Mouse (Mus musculus): ENCODE measurements at regions not wholly inside any gene's neighbourhood (a gene's known extent, or its start where the extent isn't known, plus 50 kb on each side); places are given as distances from the start of the nearest gene placed in this dataset.

DNA sequence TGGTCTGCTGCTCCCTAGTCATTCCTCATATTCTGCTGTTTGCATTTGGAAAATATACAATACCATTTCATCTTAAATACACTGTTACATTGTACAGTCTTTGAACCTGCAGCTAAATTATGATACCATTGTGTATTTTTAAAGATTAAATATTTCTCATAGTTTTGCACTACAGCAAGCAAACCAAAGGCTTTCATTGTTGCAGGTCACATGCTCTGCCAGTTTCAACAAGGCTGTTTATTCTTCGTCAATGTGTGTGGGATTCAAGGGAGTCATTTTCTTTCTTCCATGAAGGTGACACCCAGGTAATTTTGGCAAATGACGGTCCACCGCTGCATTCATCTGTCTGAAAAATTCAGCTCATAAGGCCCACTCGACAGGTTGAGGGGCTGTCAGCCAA lies 200.9 kb upstream of the Lrig1 start:
- DNase-seq (ENCODE audit: low spot score in 2 of 2): no peak

- no peak for DNase-seq (ENCODE audit: low spot score in 2 of 2)
These were observed 198.9 kb upstream of the Lrig1 start for GRCm38 (mm10) chr6:94898881-94899280.

GRCm38 (mm10) chr6:94890165-94890564 lies 190.2 kb upstream of the Lrig1 start:
- DNase-seq (ENCODE audit: low spot score in 2 of 2): no peak

GRCm38 (mm10) chr6:94889271-94889670 lies 189.3 kb upstream of the Lrig1 start:
- DNase-seq (ENCODE audit: low spot score in 2 of 2): no peak

- DNase-seq (ENCODE audit: low spot score in 2 of 2): no peak
These were observed 181.2 kb upstream of the Lrig1 start for GRCm38 (mm10) chr6:94881139-94881538.

DNA sequence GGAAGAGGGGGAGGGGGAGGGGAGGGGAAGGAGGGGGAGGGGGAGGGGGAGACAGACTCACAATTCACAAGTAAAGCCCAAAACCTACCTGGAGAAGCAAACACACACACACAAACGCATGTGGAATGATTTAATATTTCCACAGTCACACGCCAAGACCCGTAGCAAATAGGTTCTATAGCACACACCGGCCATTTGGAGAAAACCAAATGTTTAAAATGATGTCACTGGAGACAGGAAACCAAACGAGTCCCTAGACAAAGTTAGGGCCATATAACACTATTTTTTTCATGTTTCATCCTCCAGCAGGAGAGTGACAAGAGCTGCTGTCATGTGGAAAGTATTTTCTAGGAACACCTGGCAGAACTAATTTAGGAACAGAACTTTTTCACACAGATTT lies 175.9 kb upstream of the Lrig1 start:
- DNase-seq (ENCODE audit: low spot score in 2 of 2): no peak

- no peak for DNase-seq (ENCODE audit: low spot score in 2 of 2)
These were observed 175.1 kb upstream of the Lrig1 start for GRCm38 (mm10) chr6:94875065-94875464.

GRCm38 (mm10) chr6:94874415-94874814 lies 174.5 kb upstream of the Lrig1 start:
- no peak for DNase-seq (ENCODE audit: low spot score in 2 of 2)

DNA sequence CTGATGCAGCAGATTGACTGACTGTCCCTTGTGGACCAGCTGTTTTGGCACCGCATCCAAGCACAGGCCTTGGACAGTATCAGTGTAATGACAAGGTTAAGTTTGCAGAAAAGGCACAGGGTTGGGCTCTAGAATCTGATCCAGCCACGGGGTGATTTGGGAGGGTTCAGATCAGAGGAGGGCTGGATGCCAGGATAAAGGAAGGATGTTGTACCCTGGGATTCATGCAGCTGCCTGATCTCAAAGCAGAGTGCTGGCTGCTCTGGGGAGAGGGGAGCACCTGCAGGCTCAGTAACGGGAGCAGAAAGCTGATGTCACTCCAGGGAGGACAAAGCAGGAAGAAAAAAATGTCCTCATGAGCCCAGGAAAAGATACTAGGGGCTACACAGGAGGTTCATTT lies 168.0 kb upstream of the Lrig1 start:
- no peak for DNase-seq (ENCODE audit: low spot score in 2 of 2)

DNA sequence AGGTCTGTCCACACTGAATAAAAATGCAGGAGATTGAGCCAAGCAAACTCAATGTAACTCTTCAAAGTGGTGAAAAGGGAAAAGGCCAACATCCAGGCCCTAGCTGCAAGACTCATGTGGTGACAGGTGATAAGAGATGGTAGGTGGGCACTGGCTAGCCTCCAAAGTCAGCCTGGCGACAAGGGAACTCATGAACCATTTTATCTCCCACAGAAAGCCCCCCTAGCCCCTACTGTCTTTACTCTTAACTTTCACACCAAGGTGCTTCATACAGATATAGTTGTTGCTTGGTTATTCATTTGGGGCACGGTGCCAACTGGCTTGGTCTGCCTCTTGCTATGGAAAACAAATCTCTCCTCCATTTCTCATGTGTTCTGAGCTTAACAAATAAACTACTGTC lies 165.5 kb upstream of the Lrig1 start:
- DNase-seq (ENCODE audit: low spot score in 2 of 2): no peak

DNA sequence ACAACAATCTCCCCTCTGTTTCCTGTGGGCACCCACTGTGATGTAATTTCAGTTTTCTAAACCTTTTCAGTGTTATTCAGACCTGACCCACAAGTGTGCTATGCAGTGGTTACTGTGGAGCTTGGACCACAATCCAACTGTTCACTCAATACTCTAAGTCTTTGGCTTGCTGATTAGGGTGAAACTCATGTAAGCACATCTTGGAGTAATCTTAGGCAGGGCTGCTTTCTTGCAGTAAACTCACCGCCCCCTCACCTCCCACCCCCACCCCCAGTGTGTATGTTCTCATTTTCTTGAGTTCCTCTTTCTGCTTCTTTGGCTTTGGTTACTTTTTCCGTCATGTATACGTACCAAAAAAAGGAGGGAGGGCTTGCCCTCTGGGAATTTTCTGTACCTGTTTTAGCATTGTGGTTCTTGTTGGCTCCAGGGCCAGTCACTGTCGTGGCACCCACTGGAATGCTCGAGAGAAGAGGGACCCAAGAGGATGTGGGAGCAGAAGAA lies 158.2 kb upstream of the Lrig1 start:
- no peak for DNase-seq (ENCODE audit: low spot score in 2 of 2)

- DNase-seq (ENCODE audit: low spot score in 2 of 2): no peak
These were observed 150.2 kb upstream of the Lrig1 start for GRCm38 (mm10) chr6:94850121-94850520.

DNA sequence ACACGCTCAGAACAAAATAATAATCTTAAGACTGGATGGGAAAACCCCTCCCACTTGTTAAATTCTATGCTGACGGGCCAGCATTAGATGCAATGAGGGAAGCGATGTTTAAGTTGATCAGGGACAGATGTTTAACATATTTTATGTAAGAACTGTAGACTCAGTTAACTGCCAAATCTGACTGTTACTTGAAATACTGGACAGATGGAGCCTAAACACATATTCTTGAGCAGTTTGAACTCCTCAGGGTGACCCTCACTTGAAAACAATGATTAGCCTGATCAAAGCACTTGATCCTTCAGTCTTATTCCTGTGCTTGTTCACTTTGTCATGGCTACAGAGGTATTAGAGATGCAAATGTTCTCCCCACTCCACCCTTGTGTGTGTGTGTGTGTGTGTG lies 149.6 kb upstream of the Lrig1 start:
- DNase-seq (ENCODE audit: low spot score in 2 of 2): no peak

DNA sequence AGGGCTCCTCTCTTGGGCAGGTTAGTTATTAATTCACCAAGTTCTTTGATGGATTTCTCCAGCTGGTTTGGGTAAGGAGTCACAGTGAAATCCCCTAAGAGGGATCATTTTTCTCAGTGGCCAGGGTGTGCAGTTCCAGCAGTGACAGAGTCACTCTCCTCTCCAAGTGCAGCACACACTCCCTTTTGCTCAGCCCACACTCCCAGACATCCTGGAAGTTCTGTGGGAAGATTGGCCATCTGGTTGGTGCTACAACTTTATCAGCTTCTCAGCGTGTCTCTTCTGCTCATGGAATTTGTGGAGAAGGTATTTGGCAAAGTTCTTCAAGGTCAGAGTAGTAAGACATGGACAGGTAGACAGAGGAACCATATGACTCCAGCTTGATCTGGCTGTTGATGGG lies 148.5 kb upstream of the Lrig1 start:
- DNase-seq (ENCODE audit: low spot score in 2 of 2): no peak

GRCm38 (mm10) chr6:94845821-94846220 lies 145.9 kb upstream of the Lrig1 start:
- no peak for DNase-seq (ENCODE audit: low spot score in 2 of 2)

DNA sequence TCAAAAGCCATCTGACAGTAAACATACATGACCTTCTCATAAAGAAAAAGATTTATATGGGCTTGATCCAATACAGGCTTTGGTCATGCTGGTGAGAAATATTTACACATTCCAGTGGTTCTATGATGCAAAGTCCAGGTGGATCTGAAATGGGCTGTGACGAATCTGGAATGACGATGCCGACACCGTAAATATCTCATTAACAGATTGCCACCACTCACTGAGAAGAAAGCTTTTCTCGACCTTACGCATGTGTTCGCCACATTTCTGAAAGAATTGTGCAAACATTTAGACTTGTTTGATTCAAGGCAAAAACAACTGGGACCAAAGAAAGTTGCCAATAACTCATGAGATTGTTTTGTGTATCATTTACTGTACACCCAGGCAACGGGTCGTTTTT lies 142.9 kb upstream of the Lrig1 start:
- DNase-seq (ENCODE audit: low spot score in 2 of 2): no peak

GRCm38 (mm10) chr6:94841881-94842280 lies 141.9 kb upstream of the Lrig1 start:
- no peak for DNase-seq (ENCODE audit: low spot score in 2 of 2)

DNA sequence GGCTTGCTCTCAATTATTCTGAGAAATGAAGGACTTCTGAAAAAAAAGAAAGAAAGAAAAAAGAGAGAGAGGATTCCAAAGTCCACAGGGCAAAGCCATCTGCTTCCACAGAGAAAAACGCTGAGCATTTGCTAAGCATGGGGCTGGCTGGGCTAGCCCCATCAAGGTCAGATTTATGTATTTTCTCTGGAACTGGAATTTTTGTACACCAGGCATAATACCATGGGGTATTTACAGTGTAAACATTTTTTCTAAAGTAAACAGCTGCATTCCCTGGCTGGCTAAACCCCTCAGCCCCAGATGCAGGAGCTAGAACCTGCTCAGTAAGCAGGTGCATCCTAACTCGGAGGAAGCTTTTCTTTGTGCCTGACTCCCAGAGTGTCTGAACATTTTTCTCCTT lies 135.8 kb upstream of the Lrig1 start:
- DNase-seq (ENCODE audit: low spot score in 2 of 2): no peak

GRCm38 (mm10) chr6:94834551-94834950 lies 134.6 kb upstream of the Lrig1 start:
- no peak for DNase-seq (ENCODE audit: low spot score in 2 of 2)

DNA sequence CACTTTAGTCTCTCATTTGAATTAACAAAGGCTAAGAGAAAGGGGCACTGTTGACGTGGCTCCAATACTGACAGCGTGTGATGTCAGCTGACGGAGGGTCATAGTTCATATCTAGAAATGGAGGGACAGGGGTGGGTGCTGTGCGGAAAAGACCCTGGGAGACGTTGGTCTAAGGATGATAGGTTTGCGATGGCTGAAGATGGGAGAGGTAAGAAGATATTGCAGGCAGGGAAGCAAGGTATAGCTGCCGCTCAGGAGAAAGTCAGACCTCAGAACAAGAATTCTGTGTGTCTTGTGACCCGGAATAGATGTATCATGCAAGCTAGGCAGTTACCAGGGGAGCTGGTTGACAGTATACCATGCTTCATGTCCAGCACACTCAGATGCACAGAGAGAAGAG lies 130.8 kb upstream of the Lrig1 start:
- DNase-seq (ENCODE audit: low spot score in 2 of 2): no peak

- DNase-seq (ENCODE audit: low spot score in 2 of 2): no peak
These were observed 129.3 kb upstream of the Lrig1 start for GRCm38 (mm10) chr6:94829246-94829645.

GRCm38 (mm10) chr6:94826656-94827055 lies 126.7 kb upstream of the Lrig1 start:
- DNase-seq (ENCODE audit: low spot score in 2 of 2): no peak

- DNase-seq (ENCODE audit: low spot score in 2 of 2): no peak
These were observed 118.3 kb upstream of the Lrig1 start for GRCm38 (mm10) chr6:94818220-94818619.

GRCm38 (mm10) chr6:94816161-94816560 lies 116.2 kb upstream of the Lrig1 start:
- no peak for DNase-seq (ENCODE audit: low spot score in 2 of 2)

DNA sequence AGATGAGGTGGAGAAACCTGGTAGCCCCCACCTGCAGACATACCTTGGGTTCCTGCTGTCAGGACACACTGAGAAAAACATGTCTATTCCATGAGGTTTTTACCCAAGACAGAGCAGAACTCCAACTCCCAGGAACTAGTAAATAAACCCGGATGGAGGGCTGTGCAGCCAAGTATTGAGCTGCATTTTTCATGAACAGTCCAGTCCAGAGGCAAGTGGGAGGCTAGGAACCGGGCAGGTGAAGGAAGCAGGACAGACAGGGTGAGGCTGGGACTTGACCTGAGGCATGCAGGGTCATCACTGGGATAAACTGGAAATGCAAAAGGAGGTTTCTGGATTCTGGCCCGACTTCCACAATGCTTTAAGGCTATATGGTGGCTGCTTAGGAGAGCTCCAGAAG lies 114.8 kb upstream of the Lrig1 start:
- no peak for DNase-seq (ENCODE audit: low spot score in 2 of 2)

All from frontal cortex, postnatal 25 days (tissue).